Comparison of ENCODE assay signal across 18 mouse cellular contexts in genomic region chr1:104771937-104772336, GRCm38 (mm10). TPM values are rescaled to one million over a fixed set of nuclear protein-coding genes. Genes with fewer than 3 reads are reported as not detected.
DNase-seq lines count a peak whose midpoint lies in the region; ATAC-seq lines count a peak whose summit lies in the region.
"Had no signal": no experiment of that assay in that cellular context is flagged by ENCODE, and none has a peak within 500 bp of the region (broad histone marks: within the 10 kb centered on the region; RNA-seq: fewer than 3 reads in every experiment).

No protein-coding gene starts in this region.

- no peak overlapping the region for H3K4me3 ChIP-seq in hindbrain, embryonic 14.5 days (replicated peaks; ENCODE audit: low read length)
- H3K4me3 ChIP-seq in hindbrain, embryonic 13.5 days: no peak overlapping the region
- H3K4me3 ChIP-seq in midbrain, embryonic 15.5 days: no peak overlapping the region
- no peak overlapping the region for H3K4me3 ChIP-seq in midbrain, embryonic 13.5 days (replicated peaks)
- H3K4me3 ChIP-seq in neural tube, embryonic 15.5 days (replicated peaks): 0 out of 2 replicates have a peak overlapping the region, but pooled peaks have one; percentile 1
- H3K4me3 ChIP-seq in kidney, embryonic 14.5 days (ENCODE audit: low read length): no peak overlapping the region
- H3K4me3 ChIP-seq: forebrain, embryonic 13.5 days had no signal

- H3K4me2 ChIP-seq in hindbrain, embryonic 14.5 days (replicated peaks): peak overlapping the region; percentile 5; the same call in 1 of the 2 replicates
- H3K4me2 ChIP-seq in hindbrain, embryonic 13.5 days: no peak overlapping the region
- H3K4me2 ChIP-seq in midbrain, embryonic 15.5 days: peak overlapping the region; percentile 15; the same call in 1 of the 2 replicates
- no peak overlapping the region for H3K4me2 ChIP-seq in midbrain, embryonic 13.5 days (replicated peaks)
- H3K4me2 ChIP-seq in neural tube, embryonic 15.5 days: peak overlapping the region; percentile 99
- H3K4me2 ChIP-seq in kidney, embryonic 14.5 days (replicated peaks; ENCODE audit: low read depth, low read length): no peak overlapping the region
- H3K4me2 ChIP-seq: forebrain, embryonic 13.5 days; lung, embryonic 14.5 days had no signal

- no peaks in the 10 kb centered on the region for H3K36me3 ChIP-seq in hindbrain, embryonic 14.5 days (replicated peaks; ENCODE audit: control insufficient read depth, insufficient read depth)
- H3K36me3 ChIP-seq in hindbrain, embryonic 13.5 days: no peaks in the 10 kb centered on the region
- no peaks in the 10 kb centered on the region for H3K36me3 ChIP-seq in midbrain, embryonic 15.5 days (replicated peaks)
- no peaks in the 10 kb centered on the region for H3K36me3 ChIP-seq in midbrain, embryonic 13.5 days
- no peaks in the 10 kb centered on the region for H3K36me3 ChIP-seq in neural tube, embryonic 15.5 days
- H3K36me3 ChIP-seq in kidney, embryonic 14.5 days (ENCODE audit: control insufficient read depth, insufficient read depth, low read length): no peaks in the 10 kb centered on the region

- WGBS in hindbrain, embryonic 14.5 days: 55% methylated on average over 4 of the region's 4 CpGs
- 44% methylated on average over 4 of the region's 4 CpGs for WGBS in hindbrain, embryonic 13.5 days
- 41% methylated on average over 4 of the region's 4 CpGs for WGBS in midbrain, embryonic 15.5 days
- 50% methylated on average over 4 of the region's 4 CpGs for WGBS in midbrain, embryonic 13.5 days
- WGBS in neural tube, embryonic 15.5 days: 33% methylated on average over 4 of the region's 4 CpGs
- WGBS in kidney, embryonic 14.5 days: 48% methylated on average over 4 of the region's 4 CpGs

- no peak overlapping the region for H3K27ac ChIP-seq in hindbrain, embryonic 14.5 days
- H3K27ac ChIP-seq in hindbrain, embryonic 13.5 days: no peak overlapping the region
- H3K27ac ChIP-seq in midbrain, embryonic 15.5 days: no peak overlapping the region
- no peak overlapping the region for H3K27ac ChIP-seq in midbrain, embryonic 13.5 days
- H3K27ac ChIP-seq in neural tube, embryonic 15.5 days (replicated peaks): peak overlapping the region; percentile 41; the same call in 1 of the 2 replicates
- no peak overlapping the region for H3K27ac ChIP-seq in kidney, embryonic 14.5 days (ENCODE audit: low read depth, low read length)
- H3K27ac ChIP-seq: forebrain, embryonic 13.5 days; macrophage had no signal

- ATAC-seq in hindbrain, embryonic 14.5 days (ENCODE audit: low FRiP score): no peak
- no peak for ATAC-seq in hindbrain, embryonic 13.5 days (ENCODE audit: low FRiP score)
- no peak for ATAC-seq in midbrain, embryonic 15.5 days (replicated peaks)
- ATAC-seq in midbrain, embryonic 13.5 days: no peak
- ATAC-seq in neural tube, embryonic 15.5 days (ENCODE audit: low FRiP score): no peak
- no peak for ATAC-seq in kidney, embryonic 14.5 days (ENCODE audit: low FRiP score, low TSS enrichment)
- ATAC-seq: CD4-positive, CD25-positive, alpha-beta regulatory T cell, adult 4 months; forebrain, embryonic 13.5 days had no signal

- H3K9me3 ChIP-seq in hindbrain, embryonic 14.5 days (ENCODE audit: control insufficient read depth, low read length): no peaks in the 10 kb centered on the region
- H3K9me3 ChIP-seq in hindbrain, embryonic 13.5 days: no peaks in the 10 kb centered on the region
- H3K9me3 ChIP-seq in midbrain, embryonic 15.5 days: no peaks in the 10 kb centered on the region
- H3K9me3 ChIP-seq in midbrain, embryonic 13.5 days: no peaks in the 10 kb centered on the region
- H3K9me3 ChIP-seq in neural tube, embryonic 15.5 days (replicated peaks): no peaks in the 10 kb centered on the region
- no peaks in the 10 kb centered on the region for H3K9me3 ChIP-seq in kidney, embryonic 14.5 days (ENCODE audit: control insufficient read depth, low read length)
- H3K9me3 ChIP-seq: forebrain, embryonic 13.5 days had no signal

- H3K9ac ChIP-seq in hindbrain, embryonic 14.5 days: no peak overlapping the region
- H3K9ac ChIP-seq in hindbrain, embryonic 13.5 days: no peak overlapping the region
- no peak overlapping the region for H3K9ac ChIP-seq in midbrain, embryonic 15.5 days
- H3K9ac ChIP-seq in midbrain, embryonic 13.5 days (replicated peaks): no peak overlapping the region
- H3K9ac ChIP-seq in neural tube, embryonic 15.5 days (replicated peaks): no peak overlapping the region
- H3K9ac ChIP-seq in kidney, embryonic 14.5 days (ENCODE audit: low read depth, low read length): no peak overlapping the region
- H3K9ac ChIP-seq: forebrain, embryonic 13.5 days; lung, embryonic 14.5 days had no signal

- H3K27me3 ChIP-seq in hindbrain, embryonic 14.5 days (ENCODE audit: control insufficient read depth, insufficient read depth, low read length): peaks cover 5% of the 10 kb centered on the region; the same call in 1 of the 2 replicates
- H3K27me3 ChIP-seq in hindbrain, embryonic 13.5 days: peaks cover 21% of the 10 kb centered on the region
- H3K27me3 ChIP-seq in midbrain, embryonic 15.5 days (replicated peaks): peaks cover 6% of the 10 kb centered on the region; the same call in 1 of the 2 replicates
- peaks cover 19% of the 10 kb centered on the region for H3K27me3 ChIP-seq in midbrain, embryonic 13.5 days
- H3K27me3 ChIP-seq in neural tube, embryonic 15.5 days (replicated peaks): 0 out of 2 replicates have a peak, but pooled peaks cover 6% of the 10 kb centered on the region
- H3K27me3 ChIP-seq in kidney, embryonic 14.5 days (ENCODE audit: control insufficient read depth, insufficient read depth, low read length): peaks cover 8% of the 10 kb centered on the region; the same call in 1 of the 2 replicates

- intact Hi-C loops in left cerebral cortex, postnatal 36 days (cut with DNase I): loop anchor here (5.0 kb wide), 2 partner anchors 55 to 545 kb away; no protein-coding TSS in a partner anchor

- peaks cover 7% of the 10 kb centered on the region for H3K4me1 ChIP-seq in hindbrain, embryonic 14.5 days (replicated peaks; ENCODE audit: control insufficient read depth, insufficient read depth, low read length)
- H3K4me1 ChIP-seq in hindbrain, embryonic 13.5 days (replicated peaks): peaks cover 21% of the 10 kb centered on the region
- peaks cover 16% of the 10 kb centered on the region; the same call in 1 of the 2 replicates for H3K4me1 ChIP-seq in midbrain, embryonic 15.5 days
- H3K4me1 ChIP-seq in midbrain, embryonic 13.5 days (replicated peaks): peaks cover 21% of the 10 kb centered on the region
- peaks cover 13% of the 10 kb centered on the region for H3K4me1 ChIP-seq in neural tube, embryonic 15.5 days
- H3K4me1 ChIP-seq in kidney, embryonic 14.5 days (ENCODE audit: control insufficient read depth, insufficient read depth, low read length): peaks cover 3% of the 10 kb centered on the region; the same call in 1 of the 2 replicates

- DNase-seq in hindbrain, embryonic 14.5 days (ENCODE audit: low spot score): no peak
- DNase-seq in left cerebral cortex, postnatal 36 days (ENCODE audit: low spot score in 2 of 2): peak; percentile 17 to 18
- DNase-seq: adrenal gland, adult 2 months; cerebellum, adult 9-10 months; kidney, adult 2 months; kidney, postnatal 36 days; lung, embryonic 14.5 days; thymus, adult 18-20 months had no signal

RNA-seq across cellular contexts. Expression of gene Cdh20, which starts 3.6 kb away (rescaled TPM):
- 1.4 and 1.6 TPM in 2 replicates for polyA plus RNA-seq in hindbrain, embryonic 14.5 days (2014; fragmentation: Nextera tagmentation; extraction: Ambion mirVana)
- 1.7 and 2.1 TPM in 2 replicates for polyA plus RNA-seq in hindbrain, embryonic 13.5 days (2015; fragmentation: Nextera tagmentation; extraction: Ambion mirVana)
- polyA plus RNA-seq in midbrain, embryonic 15.5 days (2015; fragmentation: Nextera tagmentation; extraction: Ambion mirVana): 2.6 and 2.7 TPM in 2 replicates
- polyA plus RNA-seq in midbrain, embryonic 13.5 days (2015; fragmentation: Nextera tagmentation; extraction: Ambion mirVana): 1.0 and 1.3 TPM in 2 replicates
- total RNA-seq in left cerebral cortex, postnatal 36 days (2021): 10 to 100 TPM; 17.8 to 22.5 TPM
- polyA plus RNA-seq in neural tube, embryonic 15.5 days (2015; fragmentation: Nextera tagmentation; extraction: Ambion mirVana): 4.2 and 4.9 TPM in 2 replicates
- 0.08 and 0.10 TPM in 2 replicates for polyA plus RNA-seq in kidney, embryonic 14.5 days (2014; fragmentation: Nextera tagmentation; extraction: Ambion mirVana)
- total RNA-seq: liver, adult 2 months; MEL had no signal
- polyA plus RNA-seq: CD4-positive, CD25-positive, alpha-beta regulatory T cell, adult 4 months; liver, adult 2 months; macrophage had no signal

Comparison
In these comparisons a context has a peak if more than half of its experiments do, and no peak if none do; other contexts are left out.
1. H3K4me2 ChIP-seq: peak in hindbrain, embryonic 14.5 days (single experiment), midbrain, embryonic 15.5 days (single experiment) and neural tube, embryonic 15.5 days (single experiment); none in hindbrain, embryonic 13.5 days (single experiment), midbrain, embryonic 13.5 days (single experiment) and kidney, embryonic 14.5 days (single experiment).